Mouse (Mus musculus) c-Kit-positive CD71-positive TER-119-negative erythroid progenitor cells, embryonic 14.5 days (primary cell): Measurements from ENCODE around the gene Arhgef11.

Source experiments
- DNase-seq: peaks from one replicate; pipeline ENCODE4 v3.0.0-alpha.2; 2013; ENCODE audit warnings: low read depth

Gene Arhgef11

DNA sequence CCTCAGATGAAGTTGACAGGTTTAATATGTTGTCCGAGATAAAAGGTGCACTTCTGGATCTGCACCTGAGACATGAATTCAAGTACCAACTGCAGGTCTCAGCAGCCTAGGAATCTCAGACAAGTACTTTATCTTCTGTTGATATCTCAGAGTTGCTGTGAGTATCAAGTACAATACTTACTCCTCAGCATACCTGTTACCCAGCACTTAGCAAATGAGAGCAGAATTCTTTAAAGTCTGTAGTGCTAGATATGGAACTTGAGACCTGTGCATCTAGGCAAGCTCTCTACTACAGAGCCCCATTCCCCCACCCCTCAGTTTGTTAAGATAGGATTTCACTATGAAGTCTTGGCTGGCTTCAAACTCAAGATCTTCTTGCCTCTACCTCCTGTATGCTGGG lies 43.9 kb downstream of the Arhgef11 start:
- no peak for DNase-seq

DNA sequence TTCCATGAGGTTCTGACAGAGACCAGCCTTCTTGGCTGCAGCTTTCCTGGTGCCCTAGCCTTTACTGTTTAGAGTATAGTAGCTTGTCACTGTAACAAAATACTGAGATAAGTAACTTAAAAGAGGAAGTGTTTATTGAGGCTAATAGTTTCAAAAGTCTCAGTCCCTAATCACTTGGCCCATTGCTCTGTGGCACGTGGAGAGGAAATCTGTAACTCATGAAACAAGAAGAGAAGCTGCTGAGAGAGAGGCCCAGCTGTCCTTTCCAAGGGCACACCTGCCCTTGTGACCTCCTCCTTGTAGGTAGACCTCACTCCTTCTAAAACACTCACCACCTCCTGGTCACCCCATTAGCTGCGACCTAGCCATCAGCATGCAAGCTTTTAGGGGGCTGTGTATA lies 101.2 kb downstream of the Arhgef11 start:
- no peak for DNase-seq

DNA sequence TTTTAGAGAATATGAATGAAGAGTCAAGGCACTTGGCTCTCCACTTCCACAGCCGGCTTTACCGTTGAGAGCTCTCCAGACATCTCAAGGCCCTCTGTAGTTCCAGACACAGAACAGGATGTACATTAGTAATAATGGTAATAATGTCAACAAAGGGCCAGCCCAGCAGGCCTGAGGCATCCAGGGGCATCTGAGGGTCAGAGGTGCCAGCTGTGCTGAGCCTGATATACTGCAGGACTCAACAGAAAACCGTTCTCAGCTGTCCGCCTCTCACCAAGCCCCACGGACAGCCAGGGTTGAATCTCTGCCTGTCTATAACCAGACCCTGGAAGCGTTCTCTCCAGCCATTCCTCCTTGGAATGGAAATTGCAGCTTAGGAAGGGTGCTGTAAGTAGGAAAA lies 107.2 kb downstream of the Arhgef11 start:
- DNase-seq = no peak

DNA sequence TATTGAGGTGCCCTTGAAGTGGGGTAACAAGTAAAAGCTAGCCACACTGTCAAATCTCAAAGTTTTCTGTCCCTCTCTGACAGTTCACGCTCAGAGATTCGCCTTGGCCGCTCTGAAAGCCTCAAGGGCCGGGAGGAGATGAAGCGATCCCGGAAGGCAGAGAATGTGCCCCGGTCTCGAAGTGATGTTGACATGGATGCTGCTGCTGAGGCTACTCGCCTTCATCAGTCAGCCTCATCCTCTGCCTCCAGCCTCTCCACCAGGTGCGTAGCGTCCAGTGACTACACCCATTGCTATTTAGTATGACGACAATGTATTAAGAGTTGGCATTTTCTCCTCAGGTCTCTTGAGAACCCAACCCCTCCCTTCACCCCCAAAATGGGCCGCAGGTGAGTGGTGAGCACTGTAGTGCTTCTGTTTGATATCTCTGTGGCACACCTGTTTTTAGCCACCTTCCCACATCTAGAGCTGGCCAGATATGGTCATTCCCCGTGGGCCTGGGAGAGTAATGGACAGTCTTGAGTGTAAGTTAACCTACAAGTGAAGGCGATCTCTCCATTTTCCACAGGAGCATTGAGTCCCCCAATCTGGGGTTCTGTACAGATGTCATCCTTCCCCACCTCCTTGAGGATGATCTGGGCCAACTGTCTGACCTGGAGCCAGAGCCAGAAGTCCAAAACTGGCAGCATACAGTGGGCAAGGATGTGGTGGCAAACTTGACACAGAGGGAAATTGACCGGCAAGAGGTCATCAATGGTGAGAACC lies 108.2 kb downstream of the Arhgef11 start:
- DNase-seq = no peak

DNA sequence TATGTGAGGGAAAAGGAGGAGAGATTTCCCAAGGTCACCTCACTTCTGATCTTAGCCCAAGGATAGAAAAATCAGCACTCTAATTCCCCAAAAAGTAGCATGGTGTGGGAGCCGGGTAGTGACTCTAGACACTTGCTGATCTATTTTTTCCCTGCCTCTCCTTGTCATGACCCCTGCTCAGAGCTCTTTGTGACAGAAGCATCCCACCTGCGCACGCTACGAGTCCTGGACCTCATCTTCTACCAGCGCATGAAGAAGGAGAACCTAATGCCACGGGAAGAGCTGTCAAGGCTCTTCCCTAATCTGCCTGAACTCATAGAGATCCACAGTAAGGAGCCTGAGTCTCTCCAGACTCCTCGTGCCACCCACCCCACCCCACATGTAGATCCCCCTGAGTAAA lies 108.8 kb downstream of the Arhgef11 start:
- DNase-seq = no peak

DNA sequence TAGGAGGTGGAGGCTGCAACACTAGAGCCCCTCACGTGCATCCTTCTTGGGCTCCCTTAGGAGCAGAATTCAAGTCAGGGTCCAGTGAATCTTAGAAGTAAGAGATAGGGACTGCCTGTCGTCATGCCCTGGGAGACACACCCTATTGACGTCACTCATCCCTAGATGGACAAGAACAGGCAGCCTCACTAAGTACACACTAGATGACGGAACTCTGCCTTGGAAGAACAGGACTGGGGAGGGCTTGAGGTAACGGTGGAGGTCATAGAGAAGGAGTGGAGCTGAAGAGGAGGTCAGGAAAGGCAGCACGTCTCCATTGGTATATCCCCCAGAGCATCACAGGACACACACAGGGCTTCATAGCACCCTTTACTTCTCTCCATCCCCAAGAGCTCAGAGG lies 111.3 kb downstream of the Arhgef11 start:
- DNase-seq = no peak

DNA sequence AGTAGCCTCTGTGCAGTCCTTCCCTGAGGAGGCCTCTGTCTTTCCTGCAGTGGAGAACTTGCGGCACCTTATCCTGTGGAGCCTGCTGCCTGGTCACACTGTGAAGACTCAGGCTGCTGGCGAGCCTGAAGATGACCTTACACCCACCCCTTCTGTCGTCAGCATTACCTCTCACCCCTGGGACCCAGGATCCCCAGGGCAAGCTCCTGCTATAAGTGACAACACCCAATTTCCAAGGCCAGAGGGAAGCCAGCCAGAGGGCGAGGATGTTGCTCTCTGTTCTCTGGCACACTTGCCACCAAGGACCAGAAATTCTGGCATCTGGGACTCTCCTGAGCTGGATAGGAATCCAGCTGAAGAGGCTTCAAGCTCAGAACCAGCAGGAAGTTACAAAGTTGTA lies 115.7 kb downstream of the Arhgef11 start:
- no peak for DNase-seq

DNA sequence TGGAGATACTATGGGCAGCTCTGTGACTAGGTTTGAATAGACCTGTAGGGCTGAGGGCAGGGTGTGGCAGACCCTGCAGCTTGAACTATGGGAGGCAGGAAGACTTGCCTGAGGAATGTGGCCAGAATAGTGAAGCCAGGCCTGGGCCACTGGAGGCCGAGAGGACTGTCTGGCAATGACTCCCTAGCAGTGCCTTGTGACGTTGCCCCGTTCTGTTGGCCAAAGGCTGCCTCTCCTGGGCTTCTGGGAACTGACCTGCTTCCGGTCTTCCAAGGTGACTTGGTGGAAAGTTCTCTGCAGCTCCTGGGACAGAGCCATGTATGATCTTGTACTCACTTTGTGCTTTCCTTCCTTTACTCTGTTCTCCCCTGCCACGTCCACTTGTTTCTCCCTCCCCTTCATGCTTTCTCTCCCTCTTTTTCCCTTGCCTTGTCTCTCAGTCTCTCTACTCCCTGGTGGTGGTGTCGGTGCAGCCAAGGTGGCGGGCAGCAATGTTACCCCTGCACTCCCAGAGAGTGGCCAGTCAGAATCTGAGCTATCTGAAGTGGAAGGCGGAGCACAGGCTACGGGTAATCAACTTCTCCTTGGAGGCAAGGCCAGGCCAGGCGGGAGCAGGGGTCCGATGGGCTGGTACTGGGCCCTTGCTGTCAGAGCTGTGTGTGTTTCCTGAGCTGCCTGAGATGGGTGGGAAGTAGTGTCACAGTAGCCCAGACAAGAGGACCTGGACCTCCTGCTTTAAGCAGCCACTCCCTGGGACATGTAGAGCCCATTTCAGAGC lies 116.8 kb downstream of the Arhgef11 start:
- no peak for DNase-seq

DNA sequence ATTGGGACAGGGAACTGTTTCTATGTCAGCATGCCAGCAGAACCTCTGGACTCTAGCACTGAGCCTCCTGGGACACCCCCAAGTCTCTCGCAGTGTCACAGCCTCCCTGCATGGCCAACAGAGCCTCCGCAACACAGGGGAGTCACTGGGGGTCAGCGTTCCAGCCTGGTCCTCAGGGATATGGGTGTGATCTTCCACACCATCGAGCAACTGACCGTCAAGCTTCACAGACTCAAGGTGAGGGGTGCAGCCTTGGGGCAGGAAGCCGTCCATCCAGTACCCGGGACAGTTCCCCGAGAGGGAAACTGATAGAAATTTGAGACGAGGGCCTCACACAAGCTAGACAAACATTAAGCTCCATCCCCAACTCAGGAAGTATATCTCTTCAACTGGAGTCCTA lies 118.0 kb downstream of the Arhgef11 start:
- no peak for DNase-seq

DNA sequence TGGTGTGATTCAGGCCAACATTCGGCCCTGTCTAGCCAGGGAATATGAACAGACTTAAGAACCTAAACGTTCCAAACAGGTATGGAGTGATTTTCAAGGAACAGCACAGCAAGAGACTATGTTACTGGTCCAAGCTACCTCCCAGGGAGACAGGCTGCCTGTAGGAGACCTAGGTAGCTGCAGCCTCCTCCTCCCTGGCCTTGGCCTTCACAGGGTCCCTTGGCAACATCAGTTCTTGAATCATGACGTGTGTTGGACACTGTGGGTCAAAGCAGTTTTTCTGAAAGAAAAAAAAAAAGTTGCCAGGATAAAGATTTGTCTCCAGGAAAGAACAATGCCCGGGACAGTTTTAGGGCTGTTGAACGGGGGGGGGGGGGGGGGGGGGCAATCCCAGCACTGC lies 121.5 kb downstream of the Arhgef11 start:
- no peak for DNase-seq

DNA sequence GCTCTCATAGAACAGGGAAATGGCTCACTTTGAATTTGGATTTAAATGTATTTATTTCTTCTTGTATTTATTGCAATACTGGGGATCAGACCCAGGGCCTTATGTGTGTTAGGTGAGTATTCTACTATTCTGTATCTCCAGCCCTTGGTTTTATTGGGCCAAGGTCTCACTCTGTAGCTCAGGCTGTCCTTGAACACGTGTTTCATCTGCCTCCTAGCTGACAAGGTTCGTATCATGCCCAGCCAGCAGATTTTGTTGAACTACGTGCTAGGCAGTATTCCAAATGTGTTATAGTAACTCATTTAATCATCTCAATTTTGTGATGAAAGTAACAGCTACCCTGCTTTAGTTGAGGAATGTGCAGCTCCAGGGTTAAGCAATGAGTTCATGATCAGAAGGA lies 124.7 kb downstream of the Arhgef11 start:
- DNase-seq = no peak

DNA sequence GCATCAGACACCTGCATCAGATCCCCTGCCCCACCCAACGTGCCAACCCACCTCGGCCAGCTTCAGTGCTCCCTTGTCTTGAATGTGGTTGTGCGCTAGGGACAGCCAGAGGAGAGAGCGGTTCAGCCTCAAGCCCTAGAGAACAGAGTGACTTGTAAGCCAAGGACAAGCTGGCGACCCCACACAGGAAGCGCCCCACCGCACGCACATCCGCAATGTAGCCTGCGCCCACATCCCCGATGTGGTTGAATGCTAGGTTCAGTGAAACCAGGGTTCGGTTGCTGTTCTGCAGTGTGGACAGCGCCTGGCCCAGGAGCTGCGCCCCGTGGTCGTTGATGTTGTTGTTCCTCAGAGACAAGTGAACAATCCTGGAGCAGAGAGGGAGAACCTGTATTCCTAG lies 125.4 kb downstream of the Arhgef11 start:
- DNase-seq = no peak

DNA sequence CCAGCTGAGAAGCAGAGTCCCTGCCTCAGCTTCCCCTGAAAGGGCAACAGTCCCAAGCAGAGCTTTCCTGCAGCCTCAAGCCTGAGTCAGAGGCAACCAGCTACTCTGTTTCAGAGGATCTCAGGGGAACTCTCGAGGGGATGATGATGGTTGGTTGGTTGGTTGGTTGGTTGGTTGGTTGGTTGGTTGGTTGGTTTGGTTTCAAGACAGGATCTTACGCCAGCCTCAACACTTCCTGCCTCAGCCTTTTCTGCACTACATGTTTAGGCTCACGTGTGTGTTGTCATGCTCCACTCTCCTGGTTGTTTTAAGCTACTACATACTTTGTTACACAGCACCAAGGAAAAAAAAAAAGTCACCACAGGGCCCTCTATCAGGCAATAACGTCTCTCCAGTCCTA lies 126.6 kb downstream of the Arhgef11 start:
- no peak for DNase-seq

DNA sequence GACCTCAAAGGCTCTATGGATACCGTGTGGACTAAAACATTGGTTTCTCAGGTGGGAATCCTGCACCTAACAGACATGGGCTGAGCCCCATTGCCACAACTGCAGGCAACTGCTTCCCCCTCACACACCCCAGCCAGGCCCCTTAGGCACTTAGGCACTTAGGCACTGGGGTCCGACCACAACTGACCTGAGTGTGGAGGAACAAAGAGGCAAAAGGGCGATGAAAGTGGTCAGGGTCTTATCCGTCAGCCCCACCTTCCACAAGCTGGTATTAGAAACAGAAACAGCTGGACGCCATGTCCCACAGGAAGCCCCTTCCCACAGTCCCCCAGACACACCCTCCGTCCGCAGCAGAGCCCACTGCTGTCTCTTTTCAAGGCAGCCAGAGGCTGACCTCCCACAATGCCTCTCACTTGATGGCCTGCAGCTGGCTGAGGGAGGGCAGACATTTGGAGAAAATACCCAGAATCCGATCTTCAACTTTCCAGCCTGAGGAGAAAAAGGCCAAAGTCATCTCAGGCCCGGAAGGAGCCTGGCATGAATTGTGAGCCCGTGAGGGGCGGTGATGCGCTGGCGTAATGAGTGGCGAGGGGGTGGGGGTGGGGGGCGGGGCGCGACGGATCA lies 127.8 kb downstream of the Arhgef11 start:
- no peak for DNase-seq

DNA sequence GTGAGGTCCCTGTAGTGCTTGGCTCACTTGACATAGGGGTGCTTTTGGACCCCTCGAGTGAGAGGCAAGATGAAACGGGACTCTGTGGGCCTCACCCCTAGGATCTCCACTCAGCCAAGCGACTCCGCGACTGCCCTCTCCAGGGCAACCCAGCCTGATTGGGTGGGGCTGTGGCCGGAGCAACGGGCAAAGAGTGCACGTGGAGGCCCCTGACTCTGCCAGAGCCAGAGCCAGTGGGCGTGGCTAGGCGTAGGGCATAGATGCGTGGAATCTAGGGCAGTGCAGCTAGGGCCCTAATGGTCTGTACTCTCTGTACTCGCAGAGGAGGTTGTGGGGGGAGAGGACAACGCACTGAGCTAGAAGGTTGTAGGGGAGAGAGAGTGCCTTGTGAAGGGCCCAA lies 131.1 kb downstream of the Arhgef11 start, which contains the start of gene Lrrc71:
TSS of gene Lrrc71 (minus strand) at position 195 of the 400 bp plus-strand sequence.
- DNase-seq = no peak

DNA sequence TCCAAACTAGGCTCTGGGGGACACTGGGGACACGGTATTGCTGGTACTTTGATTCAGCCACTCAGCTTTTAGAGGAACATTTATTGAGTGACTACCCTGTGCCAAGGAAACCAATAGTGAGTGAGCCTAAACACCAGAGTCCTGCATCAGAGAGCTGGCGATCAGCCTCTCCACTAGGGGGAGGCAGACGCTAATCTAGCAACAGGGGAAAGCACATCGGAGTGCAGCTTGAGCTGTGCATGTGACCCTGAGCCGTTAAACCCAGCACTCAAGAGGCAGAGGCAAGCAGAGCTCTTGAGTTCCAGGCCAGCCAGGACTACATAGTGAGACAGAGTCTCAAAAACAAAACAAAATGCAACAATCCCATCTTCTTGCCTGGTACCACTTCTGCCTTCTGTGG lies 131.7 kb downstream of the Arhgef11 start:
- DNase-seq = peak; percentile 20

DNA sequence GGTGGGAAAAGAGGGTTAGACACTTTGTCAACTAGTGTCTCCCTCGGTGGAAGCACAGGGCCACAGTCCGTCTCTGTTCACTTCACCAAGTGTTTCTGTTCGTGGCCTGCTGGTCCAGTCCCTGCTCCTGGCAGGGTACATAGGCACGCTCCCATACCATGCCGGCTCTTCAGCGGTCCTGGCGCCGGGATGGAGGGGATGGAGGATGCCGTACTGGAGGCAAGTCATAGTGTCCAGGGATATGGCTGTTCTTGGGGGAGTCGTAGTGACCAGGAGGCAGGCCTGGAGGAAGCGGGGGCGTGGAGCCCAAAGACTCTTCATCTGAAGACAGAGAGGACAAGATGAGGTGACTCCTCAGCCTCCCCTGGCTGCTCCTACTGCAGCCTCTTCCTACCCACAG lies 132.6 kb downstream of the Arhgef11 start:
- DNase-seq = no peak

DNA sequence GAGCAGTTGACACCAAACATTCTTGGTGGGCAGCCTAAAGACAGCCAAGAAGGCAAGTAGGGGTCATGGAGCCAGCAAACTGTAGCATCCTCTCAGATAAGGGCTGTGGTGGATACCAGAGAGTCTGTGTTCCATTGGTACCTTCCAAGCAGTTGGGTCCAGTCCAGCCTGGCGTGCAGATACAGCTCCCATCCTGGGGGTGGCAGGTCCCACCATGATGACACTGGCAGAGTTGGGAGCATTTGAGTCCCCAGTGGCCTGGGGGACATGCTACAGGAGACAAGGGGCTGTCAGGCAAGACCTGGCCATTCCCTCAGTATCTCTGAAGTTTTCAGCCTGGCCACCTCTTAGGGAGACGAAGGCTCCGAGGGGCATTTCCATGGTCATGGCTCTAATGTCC lies 135.2 kb downstream of the Arhgef11 start:
- no peak for DNase-seq

DNA sequence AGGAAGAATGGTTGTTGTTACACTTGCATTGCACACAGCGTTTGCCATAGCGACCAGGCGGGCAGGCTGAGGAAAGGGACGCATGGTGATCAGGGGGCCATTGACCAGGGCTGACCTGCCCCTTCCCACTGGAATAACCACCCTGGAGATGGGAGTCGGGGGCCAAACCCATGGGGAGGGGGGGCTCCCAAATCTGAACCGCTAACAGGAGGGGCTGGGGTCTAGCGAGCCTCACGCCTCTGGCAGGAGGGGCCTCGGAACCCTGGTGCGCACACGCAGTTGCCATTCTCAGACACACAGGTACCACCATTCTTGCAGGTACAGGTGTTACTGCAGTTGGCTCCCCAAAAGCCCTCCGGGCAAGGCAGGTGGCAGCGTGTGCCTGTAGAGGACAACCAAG lies 136.5 kb downstream of the Arhgef11 start:
- no peak for DNase-seq

DNA sequence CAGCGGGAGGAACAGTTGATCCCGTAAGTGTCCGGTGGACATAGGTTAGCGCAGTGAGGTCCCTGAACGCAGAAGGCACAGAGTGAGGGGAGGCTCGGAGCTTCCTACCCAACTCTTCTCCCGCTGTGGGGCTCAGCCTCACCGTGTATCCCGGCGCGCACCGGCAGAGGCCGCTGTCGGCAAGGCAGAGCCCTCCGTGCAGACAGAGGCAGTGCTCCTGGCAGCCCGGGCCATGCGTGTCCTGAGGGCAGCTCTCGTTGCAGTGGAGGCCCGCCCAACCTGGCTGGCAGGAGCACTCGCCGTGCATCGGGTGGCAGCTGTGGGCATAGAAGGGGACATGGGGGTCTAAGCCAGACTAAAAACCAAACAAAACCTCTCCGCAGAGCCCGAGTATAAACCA lies 138.6 kb downstream of the Arhgef11 start:
- peak; percentile 11 for DNase-seq

DNA sequence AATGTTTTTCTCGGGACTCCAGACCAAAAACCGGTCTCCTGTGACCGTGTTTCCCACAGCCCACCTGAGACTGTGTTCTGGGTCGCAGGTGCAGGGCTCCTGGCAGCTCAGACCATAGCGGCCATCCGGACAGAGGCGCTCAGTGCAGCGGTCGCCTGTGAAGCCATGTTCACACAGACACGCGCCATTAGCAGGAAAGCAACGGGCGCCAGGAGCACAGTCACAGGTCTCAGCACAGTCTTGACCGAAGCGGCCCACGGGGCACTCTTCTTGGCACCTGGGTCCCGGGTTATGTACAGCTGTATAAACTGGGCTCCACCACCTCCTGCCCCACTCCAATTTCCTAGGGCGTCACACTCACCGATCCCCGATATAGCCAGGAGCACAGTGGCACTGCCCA lies 139.1 kb downstream of the Arhgef11 start:
- no peak for DNase-seq

DNA sequence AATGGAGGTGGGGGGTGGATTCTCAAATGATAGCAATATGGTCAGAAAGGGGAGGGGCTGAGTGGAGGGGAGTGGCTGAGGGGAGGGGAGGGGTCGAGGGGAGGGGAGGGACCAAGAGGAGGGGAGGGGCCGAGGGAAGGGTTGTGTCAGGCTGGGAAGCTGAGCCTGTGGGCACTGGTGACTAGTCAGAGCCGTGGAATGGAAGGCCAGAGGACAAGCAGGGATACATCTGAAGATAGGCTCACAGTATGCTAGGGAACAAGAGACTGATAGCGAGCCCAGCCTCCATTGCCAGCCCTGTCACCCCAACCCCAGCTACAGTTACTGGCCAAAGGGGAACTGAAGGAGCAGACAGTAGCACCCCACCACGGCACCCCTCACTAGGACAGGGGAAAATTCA lies 141.3 kb downstream of the Arhgef11 start:
- DNase-seq = no peak
